Mouse (Mus musculus) stomach, postnatal 0 days (tissue): ENCODE measurements around the gene Gstp2.

Source experiments
- CTCF ChIP-seq: IDR thresholded peaks from 2 replicates; pipeline ENCODE4 v1.5.1; 2016; ENCODE audit warnings: antibody characterized with exemption, low read depth, mild to moderate bottlenecking, moderate library complexity
- EP300 ChIP-seq: optimal IDR thresholded peaks from 2 replicates; pipeline ENCODE3; 2016; ENCODE audit warnings: antibody characterized with exemption

- no peak for TF ChIP-seq CTCF
- no peak for TF ChIP-seq EP300
Observed at GRCm38 (mm10) chr19:4068717-4069410, 23.0 kb upstream of the Gstp2 start.
